Mouse (Mus musculus) hindbrain, embryonic 12.5 days (tissue): ENCODE data around the gene Rpp38. TPM values are rescaled to one million over a fixed set of nuclear protein-coding genes. Genes with fewer than 3 reads are reported as not detected.

Source experiments
- ATAC-seq: fragments of 200-750 bp; cut with Nextera tagmentation; 2 replicates; pipeline ENCODE4 v1.8.0; 2017; ENCODE audit warnings: moderate TSS enrichment; ENCODE audit not compliant: low FRiP score
- H3K27ac ChIP-seq: fragments of 300-500 bp; sonication (generic); 2 replicates; pipeline ENCODE4 v1.5.1; 2016; ENCODE audit warnings: mild to moderate bottlenecking
- H3K27me3 ChIP-seq: fragments of 300-500 bp; sonication (generic); 2 replicates; pipeline ENCODE4 v1.6.1; 2016; ENCODE audit warnings: mild to moderate bottlenecking
- H3K36me3 ChIP-seq: fragments of 300-500 bp; sonication (generic); 2 replicates; pipeline ENCODE4 v1.6.1; 2016; ENCODE audit warnings: mild to moderate bottlenecking
- H3K4me1 ChIP-seq: fragments of 300-500 bp; sonication (generic); 2 replicates; pipeline ENCODE4 v1.6.1; 2016
- H3K4me2 ChIP-seq: fragments of 300-500 bp; sonication (generic); replicated peaks from 2 replicates; pipeline ENCODE4 v1.6.1; 2016; ENCODE audit warnings: mild to moderate bottlenecking
- H3K4me3 ChIP-seq: fragments of 300-500 bp; sonication (generic); 2 replicates; pipeline ENCODE4 v1.5.1; 2016; ENCODE audit warnings: mild to moderate bottlenecking
- H3K9ac ChIP-seq: fragments of 300-500 bp; sonication (generic); 2 replicates; pipeline ENCODE4 v1.6.1; 2016; ENCODE audit warnings: mild to moderate bottlenecking, moderate library complexity
- H3K9me3 ChIP-seq: fragments of 300-500 bp; sonication (generic); replicated peaks from 2 replicates; pipeline ENCODE4 v1.6.1; 2016; ENCODE audit warnings: mild to moderate bottlenecking
- WGBS: fragments of 180-500 bp; shearing (Covaris S2); methylation state at CpG from one replicate; pipeline ENCODE4 v1.1.7; 2016; 5-methylcytosine and 5-hydroxymethylcytosine counted together
- polyA plus RNA-seq: library from polyadenylated mRNA; unstranded; fragments of >200 nt; fragmentation: Nextera tagmentation; extraction: Ambion mirVana; gene quantifications from 2 replicates; pipeline ENCODE4 v1.2.1, GENCODE M21; 2016

Rpp38 gene
- polyA plus RNA-seq, 1 experiment from 2014 or later = 15.8 TPM

DNA sequence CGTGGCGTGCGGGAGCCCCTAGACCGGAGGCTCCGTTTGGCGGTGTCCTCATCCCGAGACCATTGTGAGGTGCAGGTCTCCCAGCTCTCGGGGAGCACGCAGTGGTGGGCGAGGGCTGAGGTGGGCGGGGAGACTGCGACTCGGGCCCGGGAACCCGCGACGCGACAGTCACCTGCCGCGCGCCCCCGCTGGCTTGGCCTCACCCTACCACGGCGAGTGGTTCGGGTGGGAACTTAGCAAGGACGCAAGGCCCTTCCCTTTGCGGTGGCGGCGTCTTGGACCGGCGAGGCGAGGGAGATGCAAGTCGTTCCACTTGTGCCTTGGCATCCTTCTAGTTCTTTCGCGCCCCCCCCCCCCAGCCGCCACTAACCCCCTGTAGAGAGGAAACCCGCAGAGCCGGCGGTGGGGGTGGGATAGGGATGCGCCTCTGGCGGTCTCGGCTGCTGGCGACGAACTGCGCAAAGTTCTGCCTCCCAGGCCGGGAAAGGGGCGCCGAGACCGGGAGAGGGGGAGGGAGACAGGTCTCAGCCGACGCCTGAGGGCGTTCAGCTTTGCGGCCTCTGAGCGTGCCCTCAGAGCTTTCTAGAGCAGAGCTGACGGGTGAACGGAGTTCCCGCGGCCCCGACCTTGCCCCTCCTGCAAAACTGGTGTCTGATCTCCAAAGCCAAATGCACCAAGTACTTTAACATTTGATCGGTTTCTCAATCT, 47.8 kb downstream of the Rpp38 start:
- no peaks in the 10 kb centered on the region for H3K9me3 ChIP-seq
- peak overlapping the region; percentile 76 for H3K4me3 ChIP-seq
- peak; percentile 10 for ATAC-seq
- WGBS = under 1% methylated on average over 51 of the region's 60 CpGs
- H3K4me2 ChIP-seq = peak overlapping the region; percentile 77
- no peaks in the 10 kb centered on the region for H3K27me3 ChIP-seq
- peak overlapping the region; percentile 78 for H3K9ac ChIP-seq
- peaks cover 11% of the 10 kb centered on the region for H3K4me1 ChIP-seq
- H3K27ac ChIP-seq = peak overlapping the region; percentile 91
- H3K36me3 ChIP-seq = no peaks in the 10 kb centered on the region

DNA sequence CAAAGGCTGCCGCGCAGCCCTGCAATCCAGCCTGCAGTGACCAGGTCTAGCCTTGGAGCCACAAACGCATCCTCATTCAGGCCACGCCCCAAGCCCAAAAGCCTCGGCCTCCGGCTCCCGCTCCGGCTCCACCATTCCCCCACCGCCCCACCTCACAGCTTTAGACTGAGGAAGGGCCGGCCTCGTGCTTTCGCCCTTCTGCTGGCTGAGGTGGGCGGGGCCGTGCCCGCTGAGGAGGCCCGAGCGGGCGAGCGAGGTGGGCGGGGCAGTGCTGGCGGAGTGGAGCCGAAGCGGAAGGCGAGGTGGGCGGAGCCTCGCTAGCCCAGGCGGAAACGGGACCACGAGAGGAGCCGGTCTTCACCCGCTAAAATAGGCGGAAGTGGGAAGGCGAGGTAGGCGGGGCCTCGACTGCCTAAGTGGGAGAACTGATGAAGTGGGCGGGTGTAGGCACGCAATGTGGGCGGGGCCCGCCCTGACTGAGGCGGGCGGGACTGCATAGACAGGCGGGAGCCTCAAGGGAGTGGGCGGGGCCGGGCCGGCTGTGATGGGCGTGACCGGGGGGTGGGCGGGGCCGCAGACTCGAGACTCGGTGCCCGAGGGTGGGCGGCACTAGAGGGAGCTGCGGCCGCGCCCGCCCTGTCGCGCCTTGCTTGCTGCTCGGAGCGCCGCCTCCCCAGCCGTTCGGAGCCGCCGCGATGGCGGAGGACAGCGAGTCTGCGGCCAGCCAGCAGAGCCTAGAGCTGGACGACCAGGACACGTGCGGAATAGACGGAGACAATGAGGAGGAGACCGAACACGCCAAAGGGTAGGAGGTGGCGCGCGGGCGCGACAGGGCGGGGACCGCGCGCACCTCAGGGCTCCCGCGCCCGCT, 48.6 kb downstream of the Rpp38 start, which contains the start of gene Nmt2:
TSS of gene Nmt2 (plus strand) at position 611 of the 871 bp plus-strand sequence.
- WGBS = under 1% methylated on average over 80 of the region's 88 CpGs
- no peaks in the 10 kb centered on the region for H3K27me3 ChIP-seq
- H3K4me3 ChIP-seq = peak within 1 kb of the TSS; percentile 76
- peak within 1 kb of the TSS; percentile 91 for H3K27ac ChIP-seq
- H3K4me2 ChIP-seq = peak within 1 kb of the TSS; percentile 77
- H3K9ac ChIP-seq = peak within 1 kb of the TSS; percentile 78
- H3K4me1 ChIP-seq = peaks cover 11% of the 10 kb centered on the region
- peak; percentile 97 for ATAC-seq
- no peaks in the 10 kb centered on the region for H3K9me3 ChIP-seq
- no peaks in the 10 kb centered on the region for H3K36me3 ChIP-seq

DNA sequence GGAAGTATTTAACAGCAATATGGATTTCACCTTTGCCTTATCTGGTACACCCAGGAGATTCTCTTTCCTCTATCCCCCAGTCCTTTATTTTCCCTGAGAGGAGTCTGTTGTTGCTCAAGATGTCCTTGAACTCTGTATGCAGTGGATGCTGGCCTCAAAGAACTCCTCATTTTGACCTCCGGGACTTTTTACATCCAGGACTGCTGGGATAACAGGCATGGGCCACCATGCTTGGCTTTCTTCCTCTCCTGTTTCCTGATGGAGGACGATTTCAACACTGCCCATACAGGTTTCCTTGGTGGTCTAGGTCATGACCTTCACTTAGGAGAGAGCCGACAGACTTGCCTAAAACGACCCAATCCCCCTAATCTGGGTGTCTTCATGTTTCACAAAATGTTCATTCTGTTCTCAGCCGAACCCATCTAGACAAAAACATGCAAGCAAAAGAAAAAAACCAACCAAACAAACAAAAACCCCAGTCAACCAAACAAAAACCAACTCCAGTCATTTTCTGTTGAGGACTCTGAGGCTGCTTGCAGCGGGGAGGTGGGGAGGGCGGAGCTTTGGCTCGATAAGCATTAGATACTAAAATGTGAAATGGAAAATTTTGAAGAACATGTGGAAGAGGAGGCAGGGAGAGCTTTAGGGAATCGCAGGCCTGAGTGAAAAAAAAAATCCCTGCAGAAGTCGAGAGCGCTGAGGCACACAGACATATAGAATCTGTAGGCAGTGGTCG, 49.4 kb downstream of the Rpp38 start:
- Histone ChIP-seq H3K36me3 (no peaks in the 10 kb centered on the region), H3K4me2 (peak overlapping the region; percentile 49), H3K4me3 (peak overlapping the region; percentile 76), H3K9ac (peak overlapping the region; percentile 61), H3K4me1 (peaks cover 11% of the 10 kb centered on the region), H3K27me3 (no peaks in the 10 kb centered on the region), H3K9me3 (no peaks in the 10 kb centered on the region), H3K27ac (peak overlapping the region; percentile 91)
- WGBS = 12% methylated on average over 12 of the region's 12 CpGs
- no peak; the same call in 1 of the 2 replicates for ATAC-seq

DNA sequence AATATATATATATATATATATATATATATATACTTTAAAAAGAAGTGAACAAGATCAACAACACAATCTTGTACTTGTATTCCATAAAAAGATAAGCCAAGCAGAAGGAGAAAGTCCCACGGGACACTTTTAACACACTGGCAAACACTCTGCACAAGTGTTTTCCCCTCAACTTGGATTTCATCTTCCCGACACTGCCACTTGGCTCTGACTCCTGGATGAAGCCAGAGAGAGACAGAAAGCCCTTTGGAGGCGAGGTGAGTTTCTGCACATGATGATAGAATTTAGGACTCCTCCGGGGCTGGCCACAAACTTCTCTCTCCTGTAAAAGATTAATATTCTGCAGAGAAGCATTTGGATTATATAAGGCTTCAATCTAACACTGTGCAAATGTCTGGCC, 51.1 kb downstream of the Rpp38 start:
- peaks cover 11% of the 10 kb centered on the region for H3K4me1 ChIP-seq
- H3K9me3 ChIP-seq = no peaks in the 10 kb centered on the region
- 86% methylated on average over 4 of the region's 4 CpGs for WGBS
- no peak overlapping the region for H3K9ac ChIP-seq
- no peak overlapping the region for H3K4me2 ChIP-seq
- no peaks in the 10 kb centered on the region for H3K27me3 ChIP-seq
- no peak overlapping the region for H3K27ac ChIP-seq
- ATAC-seq = no peak
- no peak overlapping the region for H3K4me3 ChIP-seq
- H3K36me3 ChIP-seq = no peaks in the 10 kb centered on the region

Other genes with a start within 250 kb of the Rpp38 start
- 56.2 and 57.0 TPM in 2 replicates for gene Fam171a1, start 218.4 kb downstream of the Rpp38 start, polyA plus RNA-seq
- 65.0 and 65.3 TPM in 2 replicates for gene Nmt2, start 48.4 kb downstream of the Rpp38 start, polyA plus RNA-seq
- 0.48 and 1.2 TPM in 2 replicates for gene Acbd7, start 3.5 kb upstream of the Rpp38 start, polyA plus RNA-seq
- gene Olah, start 64.6 kb upstream of the Rpp38 start, polyA plus RNA-seq = not detected in 2 replicates
- gene Meig1, start 90.0 kb upstream of the Rpp38 start, polyA plus RNA-seq = 5.4 and 9.9 TPM in 2 replicates
- 10.0 and 10.1 TPM in 2 replicates for gene Dclre1c, start 91.5 kb upstream of the Rpp38 start, polyA plus RNA-seq
- 24.2 and 26.9 TPM in 2 replicates for gene Suv39h2, start 142.4 kb upstream of the Rpp38 start, polyA plus RNA-seq
- gene Gm45902, start 180.1 kb upstream of the Rpp38 start, polyA plus RNA-seq = 10.4 and 10.9 TPM in 2 replicates
- gene Hspa14, start 180.2 kb upstream of the Rpp38 start, polyA plus RNA-seq = 79.3 and 83.0 TPM in 2 replicates
- 0.14 and 0.28 TPM in 2 replicates for gene Cdnf, start 180.4 kb upstream of the Rpp38 start, polyA plus RNA-seq
- 48.4 and 57.1 TPM in 2 replicates for gene Fam107b, start 237.8 kb upstream of the Rpp38 start, polyA plus RNA-seq